Mouse (Mus musculus) intestine, postnatal 0 days (tissue): ENCODE data around the gene Cmss1. TPM values are rescaled to one million over a fixed set of nuclear protein-coding genes. Genes with fewer than 3 reads are reported as not detected.

Source experiments
- ATAC-seq: fragments of 200-750 bp; cut with Nextera tagmentation; 2 replicates; pipeline ENCODE4 v1.8.0; 2017; ENCODE audit warnings: mild to moderate bottlenecking, moderate TSS enrichment, moderate library complexity
- H3K27ac ChIP-seq: fragments of 300-500 bp; sonication (generic); 2 replicates; pipeline ENCODE4 v1.5.1; 2014; ENCODE audit warnings: mild to moderate bottlenecking, low read depth, low read length, moderate library complexity
- H3K27me3 ChIP-seq: fragments of 300-500 bp; sonication (generic); replicated peaks from 2 replicates; pipeline ENCODE4 v1.6.1; 2014; ENCODE audit warnings: low read length, mixed read lengths; ENCODE audit not compliant: control insufficient read depth, insufficient read depth
- H3K36me3 ChIP-seq: fragments of 300-500 bp; sonication (generic); 2 replicates; pipeline ENCODE4 v1.6.1; 2014; ENCODE audit warnings: mild to moderate bottlenecking, moderate library complexity; ENCODE audit not compliant: control insufficient read depth, insufficient read depth
- H3K4me1 ChIP-seq: fragments of 300-500 bp; sonication (generic); replicated peaks from 2 replicates; pipeline ENCODE4 v1.6.1; 2014; ENCODE audit warnings: antibody characterized with exemption, low read length, mixed read lengths; ENCODE audit not compliant: control insufficient read depth, insufficient read depth
- H3K4me2 ChIP-seq: fragments of 300-500 bp; sonication (generic); replicated peaks from 2 replicates; pipeline ENCODE4 v1.6.1; 2014; ENCODE audit warnings: low read depth, mild to moderate bottlenecking, moderate library complexity
- H3K4me3 ChIP-seq: fragments of 300-500 bp; sonication (generic); 2 replicates; pipeline ENCODE4 v1.5.1; 2014; ENCODE audit warnings: low read depth, low read length
- H3K9ac ChIP-seq: fragments of 300-500 bp; sonication (generic); 2 replicates; pipeline ENCODE4 v1.6.1; 2014; ENCODE audit warnings: mild to moderate bottlenecking, low read depth, low read length
- H3K9me3 ChIP-seq: fragments of 300-500 bp; sonication (generic); 2 replicates; pipeline ENCODE4 v1.6.1; 2016; ENCODE audit warnings: mixed run types; ENCODE audit not compliant: control insufficient read depth
- CTCF ChIP-seq: sonication (generic); IDR thresholded peaks from 2 replicates; pipeline ENCODE4 v1.5.1; 2016; ENCODE audit warnings: low read depth, mild to moderate bottlenecking, control low read depth, antibody characterized with exemption, moderate library complexity
- WGBS: fragments of 180-500 bp; shearing (Covaris S2); extraction: QIAGEN DNeasy Blood & Tissue Kit; methylation state at CpG from one replicate; pipeline ENCODE4 v1.1.7; 2014; 5-methylcytosine and 5-hydroxymethylcytosine counted together
- polyA plus RNA-seq: library from polyadenylated mRNA; unstranded; fragments of >200 nt; fragmentation: Nextera tagmentation; extraction: Ambion mirVana; gene quantifications from 2 replicates; pipeline ENCODE4 v1.2.1, GENCODE M21; 2015

Gene Cmss1
- polyA plus RNA-seq, 1 experiment from 2014 or later = 19.1 TPM

DNA sequence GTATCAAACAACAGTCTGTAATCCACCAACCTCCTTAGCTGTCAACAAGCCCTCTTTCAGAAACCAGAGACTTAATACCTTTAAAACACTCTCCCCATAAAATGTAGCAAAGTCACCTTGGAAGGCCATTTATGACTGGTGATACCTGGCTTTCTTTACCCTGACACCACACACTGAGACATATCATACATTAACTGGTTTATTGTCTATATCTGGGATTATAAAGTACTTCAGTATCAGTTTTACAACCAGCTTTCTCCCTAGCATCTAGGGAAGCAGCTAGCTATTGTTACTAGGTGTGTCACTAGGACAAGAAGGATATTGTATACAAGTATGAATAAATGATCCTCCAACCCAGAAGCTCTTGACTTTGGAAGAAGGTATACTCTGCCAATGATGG, 53.4 kb downstream of the Cmss1 start:
- ATAC-seq = peak; percentile 70
- Histone ChIP-seq H3K9me3 (no peaks in the 10 kb centered on the region), H3K27me3 (no peaks in the 10 kb centered on the region), H3K9ac (no peak overlapping the region), H3K4me3 (no peak overlapping the region), H3K4me2 (peak overlapping the region; percentile 83; the same call in 1 of the 2 replicates), H3K27ac (peak overlapping the region; percentile 16; the same call in 1 of the 2 replicates), H3K36me3 (no peaks in the 10 kb centered on the region), H3K4me1 (peaks cover 11% of the 10 kb centered on the region)
- TF ChIP-seq CTCF = no peak

DNA sequence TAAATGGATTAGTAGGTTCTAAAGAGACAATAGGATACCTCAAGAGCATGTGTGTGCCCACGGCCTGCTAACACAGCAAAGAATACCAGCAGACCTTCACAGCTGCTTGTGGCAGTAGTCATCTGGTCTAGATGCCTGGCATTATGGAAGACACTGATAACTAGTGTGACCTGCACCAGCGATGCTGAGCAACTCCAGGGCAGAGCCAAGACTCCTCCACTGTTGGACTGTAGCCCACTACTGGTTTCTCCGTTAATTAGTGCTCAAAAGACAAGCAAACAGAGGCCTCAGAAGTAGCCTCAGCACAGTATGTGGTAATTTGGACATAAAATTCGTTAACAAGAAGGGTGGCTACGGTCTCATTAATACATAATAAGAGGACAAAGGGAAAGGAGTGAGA, 54.0 kb downstream of the Cmss1 start:
- H3K9me3 ChIP-seq = no peaks in the 10 kb centered on the region
- no peaks in the 10 kb centered on the region for H3K27me3 ChIP-seq
- H3K9ac ChIP-seq = no peak overlapping the region
- no peak overlapping the region for H3K4me3 ChIP-seq
- H3K4me2 ChIP-seq = peak overlapping the region; percentile 83
- 86% methylated on average over 5 of the region's 5 CpGs for WGBS
- H3K27ac ChIP-seq = no peak overlapping the region
- H3K36me3 ChIP-seq = no peaks in the 10 kb centered on the region
- peaks cover 11% of the 10 kb centered on the region for H3K4me1 ChIP-seq
- ATAC-seq = no peak
- no peak for TF ChIP-seq CTCF

DNA sequence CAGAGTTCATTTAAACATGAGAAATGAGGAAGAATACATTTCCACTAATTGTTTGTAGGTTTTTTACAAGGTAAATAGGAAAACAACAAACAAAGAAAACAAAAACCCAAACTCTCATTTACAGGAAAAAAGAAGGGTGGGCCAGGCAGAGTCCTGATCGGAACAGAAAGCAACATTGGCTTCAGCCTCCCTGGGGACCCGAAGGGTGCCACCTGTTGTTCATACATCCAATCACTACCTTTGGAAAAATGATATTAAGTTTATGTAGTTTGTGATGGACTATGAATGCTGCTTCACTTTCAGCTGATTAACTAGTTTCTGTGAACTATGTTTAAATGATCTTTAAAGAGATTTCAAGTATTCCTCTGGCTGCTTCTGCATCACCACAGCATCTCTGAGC, 55.0 kb downstream of the Cmss1 start:
- Histone ChIP-seq H3K9me3 (no peaks in the 10 kb centered on the region), H3K4me2 (peak overlapping the region; percentile 83), H3K36me3 (no peaks in the 10 kb centered on the region), H3K27me3 (no peaks in the 10 kb centered on the region), H3K9ac (peak overlapping the region; percentile 1; the same call in 1 of the 2 replicates), H3K4me1 (peaks cover 11% of the 10 kb centered on the region), H3K27ac (no peak overlapping the region), H3K4me3 (peak overlapping the region; percentile 34)
- WGBS = 65% methylated on average over 2 of the region's 2 CpGs
- peak; percentile 45 for TF ChIP-seq CTCF
- ATAC-seq = no peak

DNA sequence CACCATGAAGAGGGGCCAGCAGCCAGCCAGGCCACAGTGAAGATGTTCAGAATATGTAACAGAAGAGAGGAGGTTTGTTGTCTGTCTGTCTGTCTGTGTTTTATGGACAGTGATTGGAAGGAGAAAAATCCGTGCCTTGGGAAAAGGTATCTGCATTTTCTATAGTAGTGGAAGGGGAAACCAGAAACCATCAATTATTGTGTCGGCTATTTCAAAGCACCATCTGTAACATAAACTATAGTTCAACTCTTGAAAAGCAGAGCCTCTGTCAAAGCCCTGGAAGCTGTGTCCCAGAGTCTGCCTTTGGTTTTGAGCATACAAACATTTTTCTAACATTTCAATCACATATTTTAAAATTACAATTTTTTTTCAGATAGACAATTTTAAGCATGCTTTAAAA, 55.8 kb downstream of the Cmss1 start:
- Histone ChIP-seq H3K27me3 (no peaks in the 10 kb centered on the region), H3K4me3 (peak overlapping the region; percentile 34), H3K4me2 (peak overlapping the region; percentile 83), H3K4me1 (peaks cover 11% of the 10 kb centered on the region), H3K9ac (peak overlapping the region; percentile 50; the same call in 1 of the 2 replicates), H3K27ac (no peak overlapping the region), H3K9me3 (no peaks in the 10 kb centered on the region), H3K36me3 (no peaks in the 10 kb centered on the region)
- 50% methylated on average over 2 of the region's 2 CpGs for WGBS
- ATAC-seq = no peak
- no peak for TF ChIP-seq CTCF

DNA sequence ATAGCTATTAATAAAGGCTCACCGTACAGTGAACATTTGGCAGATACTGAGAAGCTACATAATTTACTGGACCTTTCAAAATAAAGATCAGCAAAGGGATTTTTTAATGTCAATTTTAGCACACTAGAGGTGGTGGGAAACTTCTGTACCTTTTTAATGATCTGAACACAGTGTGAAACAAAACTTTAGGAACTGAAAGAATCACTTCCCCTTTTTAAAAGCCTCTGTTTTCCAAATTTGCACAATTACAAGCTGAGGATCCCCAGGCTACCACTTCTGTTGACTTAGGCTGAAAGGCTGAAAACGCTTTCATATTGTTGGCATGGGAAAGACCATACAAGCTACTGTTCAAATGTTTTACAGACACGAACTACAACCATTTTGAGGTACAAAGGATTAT, 56.6 kb downstream of the Cmss1 start:
- H3K4me1 ChIP-seq = peaks cover 9% of the 10 kb centered on the region
- 36% methylated on average over 3 of the region's 3 CpGs for WGBS
- H3K9me3 ChIP-seq = no peaks in the 10 kb centered on the region
- H3K27me3 ChIP-seq = no peaks in the 10 kb centered on the region
- ATAC-seq = no peak
- H3K27ac ChIP-seq = peak overlapping the region; percentile 85; the same call in 1 of the 2 replicates
- peak overlapping the region; percentile 89; the same call in 1 of the 2 replicates for H3K9ac ChIP-seq
- H3K36me3 ChIP-seq = no peaks in the 10 kb centered on the region
- TF ChIP-seq CTCF = no peak
- H3K4me2 ChIP-seq = peak overlapping the region; percentile 83
- peak overlapping the region; percentile 83 for H3K4me3 ChIP-seq

DNA sequence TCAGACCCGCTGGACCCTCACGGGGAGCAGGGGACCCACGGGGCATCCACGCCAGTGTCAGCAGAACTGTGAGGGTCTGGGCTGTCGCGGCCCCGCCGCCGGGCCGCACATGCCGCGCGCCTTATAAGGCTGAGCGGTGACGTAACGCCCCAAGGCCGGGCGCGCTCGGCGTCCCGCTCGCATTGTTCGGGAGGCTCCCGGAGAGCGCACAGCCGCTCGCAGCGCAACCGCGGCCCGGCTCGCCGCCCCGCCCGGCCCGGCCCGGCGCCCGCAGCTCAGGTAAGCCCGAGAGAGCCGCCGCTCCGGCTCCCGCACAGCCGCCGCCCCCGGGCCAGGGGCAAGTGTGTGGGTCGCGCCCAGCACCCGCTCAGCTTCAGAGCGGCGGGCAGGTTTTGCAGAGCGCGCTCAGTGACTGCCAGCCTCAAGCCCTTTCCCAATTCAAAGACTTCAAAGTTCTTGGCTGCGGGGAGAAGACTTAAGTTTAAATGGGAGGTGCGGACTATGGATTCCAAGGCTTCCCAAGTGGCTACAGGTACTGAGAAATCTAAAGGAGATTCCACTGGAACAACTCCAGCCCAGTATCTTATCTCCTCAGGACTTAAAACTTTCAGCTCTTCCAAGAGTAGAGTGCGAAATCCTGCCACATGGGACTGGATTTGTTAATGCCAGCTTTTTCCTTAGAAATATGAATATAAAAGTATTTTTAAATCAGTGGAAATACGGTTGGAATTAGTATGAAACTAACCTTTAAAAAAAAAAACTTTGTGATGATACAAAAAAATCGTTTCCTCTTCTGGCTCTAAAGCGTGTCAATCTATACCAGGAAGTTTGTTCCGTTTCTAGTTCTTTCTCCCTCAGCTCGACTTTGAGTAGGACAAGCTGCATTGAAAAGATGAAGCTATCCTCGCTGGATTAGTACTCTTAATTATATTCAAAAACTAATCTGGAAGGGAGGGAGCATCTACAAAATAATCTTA, 57.3 kb downstream of the Cmss1 start:
- no peaks in the 10 kb centered on the region for H3K36me3 ChIP-seq
- under 1% methylated on average over 64 of the region's 64 CpGs for WGBS
- no peak for TF ChIP-seq CTCF
- no peaks in the 10 kb centered on the region for H3K9me3 ChIP-seq
- peak overlapping the region; percentile 83 for H3K4me2 ChIP-seq
- peaks cover 9% of the 10 kb centered on the region for H3K4me1 ChIP-seq
- H3K27me3 ChIP-seq = no peaks in the 10 kb centered on the region
- peak overlapping the region; percentile 83 for H3K4me3 ChIP-seq
- peak overlapping the region; percentile 85 for H3K27ac ChIP-seq
- peak overlapping the region; percentile 89 for H3K9ac ChIP-seq
- peak; percentile 88 for ATAC-seq
